Mouse (Mus musculus) heart, postnatal 4 days (tissue): Measurements from ENCODE around the gene Xylt1. TPM values are rescaled to one million over a fixed set of nuclear protein-coding genes. Genes with fewer than 3 reads are reported as not detected.

Source experiments
- DNase-seq: peaks from one replicate; pipeline ENCODE4 v3.0.0; 2021
- total RNA-seq, 2 experiments: library from RNA; stranded (reverse); gene quantifications; 2 replicates each; pipeline ENCODE4 v1.2.3; 2021

Gene Xylt1
- total RNA-seq, 2 experiments from 2014 or later: 6.5 to 6.9 TPM

- no peak for DNase-seq
Measured at GRCm38 (mm10) chr7:117566115-117566514, 185.3 kb downstream of the Xylt1 start.

DNA sequence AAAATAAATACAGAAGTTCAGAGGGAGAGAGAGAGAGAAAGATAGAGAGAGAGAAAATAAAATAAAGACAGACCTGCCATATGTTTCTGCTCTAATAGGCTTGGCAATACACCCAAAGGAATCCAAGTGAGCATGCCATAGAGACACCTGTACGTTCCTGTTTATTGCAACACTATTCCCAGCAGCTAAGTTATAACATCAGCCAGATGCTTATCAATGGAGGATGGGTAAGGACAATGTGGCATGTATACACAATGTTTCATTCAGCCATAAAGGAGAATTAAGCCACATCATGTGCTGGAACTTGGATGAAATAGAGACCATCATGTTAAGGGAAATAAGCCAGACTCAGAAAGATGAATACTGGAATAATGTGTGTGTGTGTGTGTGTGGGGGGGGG is 186.1 kb downstream of the Xylt1 start:
- DNase-seq: no peak

GRCm38 (mm10) chr7:117567252-117567651 is 186.5 kb downstream of the Xylt1 start:
- no peak for DNase-seq

DNA sequence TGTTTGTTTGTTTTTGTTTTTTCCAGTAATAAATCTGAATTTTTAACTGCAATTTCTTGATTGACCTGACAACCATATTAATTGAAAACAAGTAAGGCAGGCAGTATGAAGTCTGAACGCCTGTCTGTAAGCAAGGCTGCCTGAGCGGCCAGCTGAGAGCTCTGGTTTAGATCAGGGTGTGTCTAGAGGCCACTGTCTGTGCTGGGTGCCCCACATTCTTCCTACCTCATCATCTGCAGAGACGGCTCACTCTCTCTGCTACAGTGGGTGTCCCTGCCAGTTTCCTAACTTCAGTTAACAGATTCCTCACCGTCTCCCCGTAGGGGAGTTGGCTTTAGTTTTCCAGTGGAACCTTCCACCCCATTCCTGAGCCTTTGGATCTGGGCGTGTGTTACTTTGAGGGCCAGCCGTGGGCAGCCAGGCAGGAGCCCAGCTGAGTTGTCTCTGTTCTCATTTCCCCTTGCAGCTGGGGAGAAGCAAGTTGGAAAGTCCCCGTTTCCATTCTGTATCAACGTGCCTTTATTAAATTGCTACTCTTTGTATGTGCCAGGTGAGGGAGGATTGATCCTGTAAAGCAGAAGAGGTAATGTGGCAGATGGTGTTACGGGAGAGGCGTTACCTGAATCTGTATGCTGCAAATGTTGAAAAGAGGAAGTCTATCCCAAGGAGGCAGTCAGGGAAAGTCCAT is 187.0 kb downstream of the Xylt1 start:
- DNase-seq: no peak

- DNase-seq: no peak
Measured at GRCm38 (mm10) chr7:117571131-117571530, 190.4 kb downstream of the Xylt1 start.

- no peak for DNase-seq
Measured at GRCm38 (mm10) chr7:117571713-117572112, 190.9 kb downstream of the Xylt1 start.

DNA sequence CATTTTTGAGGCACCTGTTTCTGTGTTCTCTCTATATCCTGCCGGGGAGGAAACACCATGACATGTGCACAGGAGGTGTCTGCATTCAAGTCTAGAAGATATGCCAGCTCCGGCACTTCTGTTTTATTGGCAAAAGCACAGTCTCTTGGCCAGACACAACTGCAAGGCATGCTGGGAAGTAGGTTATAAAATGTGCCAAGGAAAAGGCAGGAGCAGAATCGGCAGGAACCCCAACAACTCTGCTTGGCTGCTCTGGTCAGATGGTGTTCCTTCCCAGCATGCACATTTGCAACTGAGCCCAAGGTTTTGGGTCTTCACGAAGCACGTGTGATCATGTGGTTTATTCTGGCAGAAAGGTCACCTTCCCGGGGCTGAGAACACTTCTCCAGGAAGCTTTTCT is 192.4 kb downstream of the Xylt1 start:
- no peak for DNase-seq

DNA sequence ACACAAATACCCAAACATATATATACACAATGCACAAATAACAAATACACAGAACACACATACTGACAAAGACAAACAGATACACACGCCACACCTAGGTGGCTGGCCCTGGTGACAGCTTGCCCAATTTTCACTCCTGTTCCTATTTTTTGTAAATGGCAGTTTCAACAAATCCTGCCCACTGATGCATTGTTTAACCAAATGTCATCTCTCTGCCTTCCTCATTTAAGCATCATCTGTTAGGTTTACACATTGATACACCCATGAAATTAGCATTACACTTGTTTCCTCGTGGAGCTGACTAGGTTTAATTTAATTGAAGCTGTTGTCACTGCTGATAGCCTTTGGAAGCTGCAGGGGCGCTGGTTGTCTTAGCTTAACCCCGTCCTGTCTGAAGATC is 194.6 kb downstream of the Xylt1 start:
- no peak for DNase-seq

DNA sequence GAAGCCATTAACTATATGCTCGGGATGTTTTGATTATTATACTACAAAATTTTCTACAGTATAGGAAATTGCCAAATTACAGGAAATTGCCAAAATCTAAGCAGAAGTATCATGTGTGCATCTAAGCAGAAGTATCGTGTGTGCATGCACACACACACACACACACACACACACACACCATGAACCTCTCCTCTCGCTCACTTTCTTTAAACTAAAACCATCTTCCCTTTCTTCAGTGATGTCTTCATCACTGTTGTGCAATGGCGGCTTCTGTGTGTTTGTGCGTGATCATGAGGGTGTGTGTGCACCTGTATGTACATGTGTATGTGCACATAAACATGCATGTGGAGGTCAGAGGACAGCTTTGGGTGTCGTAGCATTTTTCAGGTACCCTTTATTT is 196.3 kb downstream of the Xylt1 start:
- no peak for DNase-seq

DNA sequence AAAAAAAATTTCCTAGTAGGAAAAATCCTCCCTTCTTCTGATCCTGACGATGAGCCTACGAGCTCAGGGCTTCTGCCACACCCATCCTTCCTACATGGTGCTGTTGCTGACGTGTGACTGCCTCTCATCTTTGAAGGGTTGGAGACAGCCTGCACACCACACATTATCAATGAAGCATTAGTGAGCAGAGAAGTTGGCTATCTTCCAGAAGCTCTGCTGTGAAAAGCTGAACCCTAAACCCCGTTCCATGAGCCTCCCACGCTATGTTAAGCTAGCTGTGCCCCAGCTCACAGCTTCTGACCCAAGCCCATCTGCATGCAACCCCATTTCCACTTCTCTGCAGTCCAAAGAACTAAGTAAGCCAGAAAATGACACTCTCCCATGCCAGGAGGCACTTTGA is 204.4 kb downstream of the Xylt1 start:
- DNase-seq: no peak

GRCm38 (mm10) chr7:117586811-117587210 is 206.0 kb downstream of the Xylt1 start:
- no peak for DNase-seq

- no peak for DNase-seq
Measured at GRCm38 (mm10) chr7:117587234-117587929, 206.6 kb downstream of the Xylt1 start.

DNA sequence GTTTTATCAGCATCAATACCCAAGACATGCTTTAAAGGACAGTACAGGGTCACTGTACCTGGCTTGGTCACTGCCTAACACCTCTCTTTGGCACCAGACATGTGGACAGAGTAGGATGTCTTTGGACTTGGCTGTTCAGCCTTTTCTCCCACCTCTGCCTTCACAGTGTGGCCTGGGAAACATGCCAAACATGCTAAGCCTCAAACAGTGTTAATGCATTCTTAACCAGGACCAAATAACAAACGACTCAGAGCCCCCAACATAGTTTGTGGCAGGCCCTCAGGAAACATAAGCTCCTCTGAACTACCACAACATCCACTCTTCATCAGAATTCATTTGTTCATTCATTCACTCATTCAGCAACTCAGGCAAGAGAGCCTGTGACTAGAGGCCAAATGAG is 207.6 kb downstream of the Xylt1 start:
- DNase-seq: peak; percentile 16

GRCm38 (mm10) chr7:117589359-117589758 is 208.6 kb downstream of the Xylt1 start:
- DNase-seq: no peak

GRCm38 (mm10) chr7:117589820-117590219 is 209.0 kb downstream of the Xylt1 start:
- DNase-seq: no peak

GRCm38 (mm10) chr7:117594191-117594590 is 213.4 kb downstream of the Xylt1 start:
- DNase-seq: no peak

- no peak for DNase-seq
Measured at GRCm38 (mm10) chr7:117595029-117595695, 214.4 kb downstream of the Xylt1 start.

DNA sequence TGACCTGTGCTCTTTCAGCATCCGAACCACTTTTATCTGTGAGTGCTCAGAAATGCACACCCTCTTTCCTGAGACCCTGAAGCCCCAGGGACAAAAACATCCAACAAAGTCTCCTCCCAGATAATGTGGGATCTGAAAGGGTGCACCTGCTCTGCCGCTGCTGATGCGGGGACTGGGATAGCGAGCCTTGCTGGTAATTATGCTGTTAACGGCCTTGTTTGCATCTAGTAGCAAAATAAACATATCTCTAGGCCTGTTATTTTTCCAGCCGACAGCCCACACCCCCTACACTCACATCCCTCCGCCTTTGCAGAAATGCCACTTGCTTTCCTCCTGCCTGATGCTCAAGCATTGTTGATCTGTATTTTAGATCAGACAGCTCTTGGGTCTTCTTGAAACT is 219.7 kb downstream of the Xylt1 start:
- no peak for DNase-seq

- no peak for DNase-seq
Measured at GRCm38 (mm10) chr7:117610439-117610838, 229.7 kb downstream of the Xylt1 start.

GRCm38 (mm10) chr7:117612788-117613473 is 232.2 kb downstream of the Xylt1 start:
- DNase-seq: no peak

GRCm38 (mm10) chr7:117613796-117614195 is 233.0 kb downstream of the Xylt1 start:
- no peak for DNase-seq

- DNase-seq: no peak
Measured at GRCm38 (mm10) chr7:117614346-117614745, 233.6 kb downstream of the Xylt1 start.

GRCm38 (mm10) chr7:117614851-117615250 is 234.1 kb downstream of the Xylt1 start:
- DNase-seq: no peak
